Mouse (Mus musculus) gastrocnemius, adult 2 months (tissue): Measurements from ENCODE around the gene 9530053A07Rik. TPM values are rescaled to one million over a fixed set of nuclear protein-coding genes. Genes with fewer than 3 reads are reported as not detected.

ENCODE experiments used
- DNase-seq: peaks from one replicate; pipeline ENCODE4 v3.0.0; 2022
- H3K27ac ChIP-seq: fragments of 200-600 bp; 2 replicates; pipeline ENCODE4 v1.8.1; 2022; ENCODE audit warnings: mild to moderate bottlenecking
- H3K4me3 ChIP-seq: fragments of 200-600 bp; 2 replicates; pipeline ENCODE4 v1.8.1; 2022; ENCODE audit warnings: mild to moderate bottlenecking, moderate library complexity
- CTCF ChIP-seq: fragments of 200-600 bp; IDR thresholded peaks from 2 replicates; pipeline ENCODE4 v1.8.1; 2022; ENCODE audit warnings: antibody characterized with exemption, mild to moderate bottlenecking, moderate library complexity
- intact Hi-C: fragments of 180-260 bp; cut with DNase I; formaldehyde crosslinking; loops from one replicate; pipeline ENCODE4 v1.15.1; 2025
- total RNA-seq, 2 experiments: library from RNA; stranded (reverse); gene quantifications; 2 replicates each; pipeline ENCODE4 v1.2.3; 2021

The 9530053A07Rik gene
- total RNA-seq, 2 experiments from 2014 or later: not detected

- DNase-seq: no peak
- intact Hi-C loops: loop anchor here (5.0 kb wide), 1 partner anchor 36 kb away; no protein-coding TSS in a partner anchor
- no peak for TF ChIP-seq CTCF
- Histone ChIP-seq H3K27ac (peak overlapping the region; percentile 85), H3K4me3 (peak overlapping the region; percentile 60)
Observed at GRCm38 (mm10) chr7:28208396-28208987, 79.2 kb downstream of the 9530053A07Rik start.

- DNase-seq: peak; percentile 82
- Histone ChIP-seq H3K4me3 (peak overlapping the region; percentile 60), H3K27ac (peak overlapping the region; percentile 85)
- no peak for TF ChIP-seq CTCF
- intact Hi-C loops: loop anchor here (5.0 kb wide), 1 partner anchor 37 kb away; no protein-coding TSS in a partner anchor
Observed at GRCm38 (mm10) chr7:28208988-28209508, 79.8 kb downstream of the 9530053A07Rik start.

- TF ChIP-seq CTCF: peak; percentile 8; the same call in 1 of the 2 replicates
- DNase-seq: no peak
- H3K27ac ChIP-seq: no peak overlapping the region
- intact Hi-C loops: loop anchor here (5.0 kb wide), 1 partner anchor 92 kb away; the partner anchor contains the start of gene Dll3
- H3K4me3 ChIP-seq: no peak overlapping the region
Observed at GRCm38 (mm10) chr7:28210731-28211130, 81.5 kb downstream of the 9530053A07Rik start.

DNA sequence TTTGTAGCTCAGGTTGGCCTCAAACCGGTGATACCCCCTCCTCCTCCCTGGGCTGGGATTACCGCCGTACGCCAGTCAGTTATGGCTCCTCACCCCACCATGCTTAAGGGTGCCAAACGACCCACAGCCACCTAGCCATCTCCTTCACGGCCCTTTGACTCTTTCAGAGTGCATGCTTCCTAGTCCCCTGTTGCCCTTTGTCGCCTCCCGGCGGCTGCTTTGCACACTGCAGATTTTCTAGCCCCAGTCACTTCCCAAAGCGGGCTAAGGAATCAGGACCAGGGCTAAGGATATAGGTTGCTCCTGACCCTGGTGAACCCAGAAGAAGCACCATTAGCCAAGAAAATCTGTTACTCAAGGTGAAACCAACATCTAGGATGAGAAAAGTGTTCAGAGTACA is 84.9 kb downstream of the 9530053A07Rik start:
- TF ChIP-seq CTCF: peak; percentile 92
- H3K4me3 ChIP-seq: no peak overlapping the region
- intact Hi-C loops: loop anchor here (1.0 to 5.0 kb wide), 3 partner anchors 66 to 164 kb away; partner anchors contain the start of genes Dll3 and Psmc4
- no peak overlapping the region for H3K27ac ChIP-seq
- DNase-seq: peak; percentile 81

Other genes starting within 250 kb of the 9530053A07Rik start
- gene Zfp974, start 200.0 kb upstream of the 9530053A07Rik start, total RNA-seq: 1 to 10 TPM; 4.1 to 6.2 TPM
- gene Zfp780b, start 150.3 kb upstream of the 9530053A07Rik start, total RNA-seq: 1 to 10 TPM; 7.7 to 10.0 TPM
- under 1 TPM; 0.39 to 0.43 TPM for gene Zfp850, start 115.4 kb upstream of the 9530053A07Rik start, total RNA-seq
- gene Psmc4, start 79.4 kb upstream of the 9530053A07Rik start, total RNA-seq: 100 to 1,000 TPM; 100 to 102 TPM
- gene Fcgbp, start 58.2 kb upstream of the 9530053A07Rik start, total RNA-seq: not detected
- 10 to 100 TPM; 21.2 to 28.9 TPM for gene Fbl, start 40.2 kb downstream of the 9530053A07Rik start, total RNA-seq
- gene Dyrk1b, start 50.0 kb downstream of the 9530053A07Rik start, total RNA-seq: 10 to 100 TPM; 65.3 to 78.6 TPM
- gene Eid2, start 138.4 kb downstream of the 9530053A07Rik start, total RNA-seq: 1 to 10 TPM; 6.4 to 6.8 TPM
- 1 to 10 TPM; 5.0 to 7.8 TPM for gene Eid2b, start 148.3 kb downstream of the 9530053A07Rik start, total RNA-seq
- not detected for gene Selenov, start 161.7 kb downstream of the 9530053A07Rik start, total RNA-seq
- not detected for gene Dll3, start 172.8 kb downstream of the 9530053A07Rik start, total RNA-seq
- 10 to 100 TPM; 38.2 to 49.3 TPM for gene Timm50, start 182.6 kb downstream of the 9530053A07Rik start, total RNA-seq
- gene Supt5, start 209.3 kb downstream of the 9530053A07Rik start, total RNA-seq: 10 to 100 TPM; 57.9 to 68.6 TPM
- gene Rps16, start 221.2 kb downstream of the 9530053A07Rik start, total RNA-seq: 100 to 1,000 TPM; 373 to 449 TPM
- gene Plekhg2, start 243.1 kb downstream of the 9530053A07Rik start, total RNA-seq: 1 to 10 TPM; 4.0 to 7.5 TPM